Comparison of ENCODE assay signal across 8 mouse cellular contexts in the genomic region with DNA sequence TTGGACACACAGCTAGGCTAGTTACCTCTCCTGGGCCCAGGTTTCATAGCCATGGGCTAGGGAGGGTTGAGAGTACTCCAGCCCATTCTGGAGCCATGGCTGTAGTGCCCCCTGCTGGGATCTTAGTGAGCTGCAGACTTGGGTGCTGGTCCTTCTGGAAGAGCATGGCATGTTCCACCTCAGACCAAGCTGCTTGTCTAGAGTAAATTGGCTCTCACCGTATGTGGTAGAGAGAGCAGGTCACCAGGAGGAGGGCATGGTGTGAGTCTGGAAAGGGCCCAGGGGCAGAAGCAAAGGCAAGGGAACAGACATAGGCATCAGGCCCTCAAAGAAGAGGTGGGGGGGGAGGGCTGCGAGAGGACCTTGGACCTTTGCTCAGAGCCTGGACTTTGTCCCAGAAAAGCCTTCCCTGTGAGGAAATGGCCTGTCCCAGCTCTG. TPM values are rescaled to one million over a fixed set of nuclear protein-coding genes. Genes with fewer than 3 reads are reported as not detected.
DNase-seq lines count a peak whose midpoint lies in the region; ATAC-seq and TF ChIP-seq lines count a peak whose summit lies in the region.

No protein-coding gene starts in this region.

- 84% methylated on average over 2 of the region's 2 CpGs for WGBS in bone marrow, adult 2 months
- 77% methylated on average over 2 of the region's 2 CpGs for WGBS in liver, embryonic 13.5 days (ENCODE audit: insufficient replicate concordance)
- 94% methylated on average over 2 of the region's 2 CpGs for WGBS in stomach, embryonic 16.5 days

- H3K9me3 ChIP-seq in G1E (replicated peaks) = no peaks in the 10 kb centered on the region
- H3K9me3 ChIP-seq in liver, embryonic 13.5 days (replicated peaks) = no peaks in the 10 kb centered on the region
- H3K9me3 ChIP-seq in stomach, embryonic 16.5 days (replicated peaks; ENCODE audit: control insufficient read depth, low read length) = no peaks in the 10 kb centered on the region

- DNase-seq in left cerebral cortex, postnatal 14 days (ENCODE audit: low spot score in 2 of 2) = peak; percentile 27 to 35
- no peak for DNase-seq in left cerebral cortex, postnatal 10 days (ENCODE audit: extremely low spot score in 1 of 2, low spot score in 2 of 2)
- peak; percentile 20 for DNase-seq in G1E (ENCODE audit: low spot score)
- no peak for DNase-seq in liver, embryonic 13.5 days

- no peak for ATAC-seq in G1E (ENCODE audit: extremely low read depth, insufficient number of reproducible peaks, low FRiP score, poor library complexity, severe bottlenecking)
- ATAC-seq in erythroblast, adult 5-6 weeks (replicated peaks; ENCODE audit: low FRiP score, poor library complexity, severe bottlenecking) = peak; percentile 56
- 0 out of 2 replicates have a peak, but pooled peaks have one; percentile 30 for ATAC-seq in liver, embryonic 13.5 days (ENCODE audit: low read depth)
- ATAC-seq in stomach, embryonic 16.5 days (ENCODE audit: insufficient read depth, low FRiP score) = peak; percentile 45; the same call in 1 of the 2 replicates
- ATAC-seq in frontal cortex, adult (ENCODE audit: low TSS enrichment) = no peak

- TF ChIP-seq POLR2A in bone marrow, adult 2 months (IDR thresholded peaks at IDR 0.05; ENCODE audit: borderline replicate concordance, control insufficient read depth, low read depth, low read length) = no peak

- intact Hi-C loops in left cerebral cortex, postnatal 14 days (cut with DNase I) = no loop called here
- intact Hi-C loops in left cerebral cortex, postnatal 10 days (cut with DNase I) = no loop called here

- peaks cover 98% of the 10 kb centered on the region for H3K36me3 ChIP-seq in G1E (replicated peaks)
- peaks cover 88% of the 10 kb centered on the region for H3K36me3 ChIP-seq in liver, embryonic 13.5 days
- H3K36me3 ChIP-seq in stomach, embryonic 16.5 days (ENCODE audit: control insufficient read depth, insufficient read depth, low read length) = peaks cover 40% of the 10 kb centered on the region

- no peak overlapping the region for H3K4me2 ChIP-seq in liver, embryonic 13.5 days
- H3K4me2 ChIP-seq in stomach, embryonic 16.5 days (ENCODE audit: low read depth, low read length) = no peak overlapping the region

- no peak overlapping the region for H3K9ac ChIP-seq in liver, embryonic 13.5 days
- no peak overlapping the region for H3K9ac ChIP-seq in stomach, embryonic 16.5 days (ENCODE audit: low read length)

- H3K4me1 ChIP-seq in G1E (ENCODE audit: insufficient read depth, low read depth, low read length) = no peaks in the 10 kb centered on the region
- H3K4me1 ChIP-seq in bone marrow, adult 2 months (ENCODE audit: control insufficient read depth, insufficient read depth, low read length) = no peaks in the 10 kb centered on the region
- peaks cover 4% of the 10 kb centered on the region; the same call in 1 of the 2 replicates for H3K4me1 ChIP-seq in liver, embryonic 13.5 days (replicated peaks)
- H3K4me1 ChIP-seq in stomach, embryonic 16.5 days (ENCODE audit: control insufficient read depth, insufficient read depth, low read length) = no peaks in the 10 kb centered on the region

- H3K4me3 ChIP-seq in G1E (ENCODE audit: low read depth, low read length) = no peak overlapping the region
- no peak overlapping the region for H3K4me3 ChIP-seq in bone marrow, adult 2 months (replicated peaks; ENCODE audit: control insufficient read depth, low read depth, low read length)
- H3K4me3 ChIP-seq in liver, embryonic 13.5 days (replicated peaks) = no peak overlapping the region
- no peak overlapping the region for H3K4me3 ChIP-seq in stomach, embryonic 16.5 days (replicated peaks; ENCODE audit: low read length)

- peak; percentile 77 for TF ChIP-seq CTCF in G1E (IDR thresholded peaks at IDR 0.05; ENCODE audit: low read depth, low read length)
- peak; percentile 63 for TF ChIP-seq CTCF in bone marrow, adult 2 months (IDR thresholded peaks at IDR 0.05; ENCODE audit: control insufficient read depth, insufficient read depth, low read length)

- no peaks in the 10 kb centered on the region for H3K27me3 ChIP-seq in G1E (ENCODE audit: insufficient read depth, low read length)
- H3K27me3 ChIP-seq in liver, embryonic 13.5 days = no peaks in the 10 kb centered on the region
- no peaks in the 10 kb centered on the region for H3K27me3 ChIP-seq in stomach, embryonic 16.5 days (ENCODE audit: control insufficient read depth, insufficient read depth, low read length)

- no peak overlapping the region for H3K27ac ChIP-seq in bone marrow, adult 2 months (ENCODE audit: control insufficient read depth, insufficient read depth, low read depth, low read length, poor library complexity)
- H3K27ac ChIP-seq in liver, embryonic 13.5 days = no peak overlapping the region
- no peak overlapping the region for H3K27ac ChIP-seq in stomach, embryonic 16.5 days (ENCODE audit: low read length)

RNA-seq across cellular contexts. Expression of gene Myo15, which starts 3.2 kb away (rescaled TPM):
- total RNA-seq in left cerebral cortex, postnatal 14 days (2021) = under 1 TPM in 1 of 2 experiments, not detected in 1; 0.04 TPM
- under 1 TPM; 0.11 to 0.22 TPM for total RNA-seq in left cerebral cortex, postnatal 10 days (2021)
- 0.08 and 0.10 TPM in 2 replicates for total RNA-seq in G1E (2014; fragmentation: Nextera tagmentation)
- 0.05 and 0.17 TPM in 2 replicates for total RNA-seq in G1E (2017)
- polyA plus RNA-seq in G1E (2012) = 0.03 TPM in 1 of 2 replicates, not detected in the other
- polyA plus RNA-seq in bone marrow, adult 2 months (2011; ENCODE audit: insufficient read depth, insufficient read length, low replicate concordance, missing spikeins) = 1.1 and 1.4 TPM in 2 replicates
- total RNA-seq in erythroblast, adult 5-6 weeks (2015; ENCODE audit: low replicate concordance) = 0.96 and 1.5 TPM in 2 replicates
- total RNA-seq in erythroblast, adult 5-6 weeks (2017; ENCODE audit: low replicate concordance) = 0.68 and 2.6 TPM in 2 replicates
- 0.16 and 0.21 TPM in 2 replicates for polyA plus RNA-seq in liver, embryonic 13.5 days (2015; fragmentation: Nextera tagmentation; extraction: Ambion mirVana)
- polyA plus RNA-seq in stomach, embryonic 16.5 days (2015; fragmentation: Nextera tagmentation; extraction: Ambion mirVana) = 0.10 and 0.19 TPM in 2 replicates

RNA-seq across cellular contexts. Expression of gene Drg2, which starts 11.6 kb away (rescaled TPM):
- total RNA-seq in left cerebral cortex, postnatal 14 days (2021) = 10 to 100 TPM; 73.1 to 78.4 TPM
- 10 to 100 TPM; 69.9 to 70.2 TPM for total RNA-seq in left cerebral cortex, postnatal 10 days (2021)
- 52.1 and 55.7 TPM in 2 replicates for total RNA-seq in G1E (2014; fragmentation: Nextera tagmentation)
- 42.0 and 57.6 TPM in 2 replicates for total RNA-seq in G1E (2017)
- polyA plus RNA-seq in G1E (2012) = 56.3 and 62.0 TPM in 2 replicates
- 19.9 and 28.0 TPM in 2 replicates for polyA plus RNA-seq in bone marrow, adult 2 months (2011; ENCODE audit: insufficient read depth, insufficient read length, low replicate concordance, missing spikeins)
- total RNA-seq in erythroblast, adult 5-6 weeks (2015; ENCODE audit: low replicate concordance) = 3.7 and 9.4 TPM in 2 replicates
- 12.4 and 15.7 TPM in 2 replicates for total RNA-seq in erythroblast, adult 5-6 weeks (2017; ENCODE audit: low replicate concordance)
- polyA plus RNA-seq in liver, embryonic 13.5 days (2015; fragmentation: Nextera tagmentation; extraction: Ambion mirVana) = 47.6 and 52.3 TPM in 2 replicates
- 84.7 and 92.2 TPM in 2 replicates for polyA plus RNA-seq in stomach, embryonic 16.5 days (2015; fragmentation: Nextera tagmentation; extraction: Ambion mirVana)

RNA-seq across cellular contexts. Expression of gene Atpaf2, which starts 47.7 kb away (rescaled TPM):
- 10 to 100 TPM; 28.7 to 30.4 TPM for total RNA-seq in left cerebral cortex, postnatal 14 days (2021)
- 10 to 100 TPM; 31.5 to 33.2 TPM for total RNA-seq in left cerebral cortex, postnatal 10 days (2021)
- total RNA-seq in G1E (2014; fragmentation: Nextera tagmentation) (33.6 and 48.0 TPM in 2 replicates), G1E (2017) (71.2 and 71.6 TPM in 2 replicates)
- polyA plus RNA-seq in G1E (2012) = 55.1 and 56.4 TPM in 2 replicates
- 16.2 and 23.5 TPM in 2 replicates for polyA plus RNA-seq in bone marrow, adult 2 months (2011; ENCODE audit: insufficient read depth, insufficient read length, low replicate concordance, missing spikeins)
- total RNA-seq in erythroblast, adult 5-6 weeks (2015; ENCODE audit: low replicate concordance) = 6.1 and 6.5 TPM in 2 replicates
- total RNA-seq in erythroblast, adult 5-6 weeks (2017; ENCODE audit: low replicate concordance) = 11.4 and 15.8 TPM in 2 replicates
- 43.5 and 44.0 TPM in 2 replicates for polyA plus RNA-seq in liver, embryonic 13.5 days (2015; fragmentation: Nextera tagmentation; extraction: Ambion mirVana)
- 51.2 and 52.6 TPM in 2 replicates for polyA plus RNA-seq in stomach, embryonic 16.5 days (2015; fragmentation: Nextera tagmentation; extraction: Ambion mirVana)

RNA-seq across cellular contexts. Expression of gene Gid4, which starts 49.0 kb away (rescaled TPM):
- total RNA-seq in left cerebral cortex, postnatal 14 days (2021) = 10 to 100 TPM; 43.0 to 44.7 TPM
- total RNA-seq in left cerebral cortex, postnatal 10 days (2021) = 10 to 100 TPM; 40.9 to 42.2 TPM
- total RNA-seq in G1E (2014; fragmentation: Nextera tagmentation) (34.1 and 38.5 TPM in 2 replicates), G1E (2017) (24.3 and 25.6 TPM in 2 replicates)
- 10.2 and 16.9 TPM in 2 replicates for polyA plus RNA-seq in G1E (2012)
- polyA plus RNA-seq in bone marrow, adult 2 months (2011; ENCODE audit: insufficient read depth, insufficient read length, low replicate concordance, missing spikeins) = 4.8 and 7.2 TPM in 2 replicates
- total RNA-seq in erythroblast, adult 5-6 weeks (2015; ENCODE audit: low replicate concordance) = 3.7 and 7.7 TPM in 2 replicates
- 6.7 and 7.3 TPM in 2 replicates for total RNA-seq in erythroblast, adult 5-6 weeks (2017; ENCODE audit: low replicate concordance)
- 9.9 and 12.8 TPM in 2 replicates for polyA plus RNA-seq in liver, embryonic 13.5 days (2015; fragmentation: Nextera tagmentation; extraction: Ambion mirVana)
- polyA plus RNA-seq in stomach, embryonic 16.5 days (2015; fragmentation: Nextera tagmentation; extraction: Ambion mirVana) = 20.0 and 21.2 TPM in 2 replicates

Comparison
In these comparisons a context has a peak if more than half of its experiments do, and no peak if none do; other contexts are left out.
1. DNase-seq: peak in left cerebral cortex, postnatal 14 days (2 of 2) and G1E (single experiment); none in left cerebral cortex, postnatal 10 days (0 of 2) and liver, embryonic 13.5 days (single experiment).
2. ATAC-seq: peak in erythroblast, adult 5-6 weeks (single experiment), liver, embryonic 13.5 days (single experiment) and stomach, embryonic 16.5 days (single experiment); none in G1E (single experiment) and frontal cortex, adult (single experiment).